ENCODE assay signal across 15 mouse cellular contexts in the genomic region with DNA sequence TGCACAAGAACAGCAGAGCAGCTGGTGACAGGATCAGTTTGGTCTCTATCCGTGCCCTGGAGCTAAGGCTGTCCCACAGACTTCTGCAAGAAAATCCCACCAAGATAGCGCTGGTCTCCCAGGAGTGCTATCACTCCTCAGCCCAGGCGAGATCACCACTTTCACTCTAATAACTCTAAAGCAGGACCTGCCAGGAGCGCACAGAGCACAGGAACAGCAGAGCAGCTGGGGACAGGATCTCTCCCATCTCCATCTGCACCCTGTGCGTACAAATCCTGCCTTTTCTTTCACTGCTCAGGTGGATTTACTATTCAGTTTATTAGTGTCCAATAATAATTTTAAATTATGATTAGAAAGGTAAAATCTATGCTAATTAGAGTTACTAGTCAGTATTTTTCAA. TPM values are rescaled to one million over a fixed set of nuclear protein-coding genes. Genes with fewer than 3 reads are reported as not detected.
DNase-seq lines count a peak whose midpoint lies in the region; ATAC-seq lines count a peak whose summit lies in the region.
"Had no signal": no experiment of that assay in that cellular context is flagged by ENCODE, and none has a peak within 500 bp of the region (broad histone marks: within the 10 kb centered on the region; RNA-seq: fewer than 3 reads in every experiment).

No protein-coding gene starts in this region.

- ATAC-seq in cerebellum, adult (ENCODE audit: insufficient number of reproducible peaks, low FRiP score, low TSS enrichment), result peak; percentile 61; the same call in 1 of the 2 replicates
- ATAC-seq: activated CD4-positive, CD25-positive, alpha-beta regulatory T cell, adult 4 months; forebrain, embryonic 13.5 days; forebrain, embryonic 16.5 days; intestine, postnatal 0 days had no signal

- DNase-seq in cerebellum, postnatal 4 days (ENCODE audit: low spot score in 2 of 2), result no peak
- peak; percentile 37 for DNase-seq in cerebellum, adult 9-10 months
- no peak for DNase-seq in cerebellum, adult 11 months
- peak; percentile 61 for DNase-seq in brain, adult 2 months (ENCODE audit: low read depth, low spot score)
- DNase-seq in gastrocnemius, adult 8-10 months (ENCODE audit: low spot score in 2 of 2), result no peak
- DNase-seq: adrenal gland, adult 8-10 months; adrenal gland, postnatal 25 days; gastrocnemius, postnatal 14 days; heart, adult 11 months; kidney, adult 2 months had no signal

RNA-seq across cellular contexts. Expression of gene Pde3b, which starts 14.7 kb away (rescaled TPM):
- 1 to 10 TPM; 3.1 to 5.9 (median 4.7) TPM for total RNA-seq in gastrocnemius, adult 8-10 months (2022)

Comparison
In these comparisons a context has a peak if more than half of its experiments do, and no peak if none do; other contexts are left out.
1. DNase-seq: peak in cerebellum, adult 9-10 months (single experiment) and brain, adult 2 months (single experiment); none in cerebellum, postnatal 4 days (0 of 2), cerebellum, adult 11 months (single experiment) and gastrocnemius, adult 8-10 months (0 of 2).